Mouse (Mus musculus) erythroblast, embryonic 14.5 days (primary cell): ENCODE data around the gene Adgra3.

ENCODE experiments used
- GATA1 ChIP-seq: IDR thresholded peaks from 2 replicates; pipeline ENCODE4 v1.6.1; 2012; ENCODE audit warnings: low read length, inconsistent platforms, mixed read lengths
- TAL1 ChIP-seq: IDR thresholded peaks from 3 replicates; pipeline ENCODE4 v1.6.1; 2012; ENCODE audit warnings: low read length, inconsistent platforms, mixed read lengths

GRCm38 (mm10) chr5:49969660-49970059 lies 89.1 kb downstream of the Adgra3 start:
- TF ChIP-seq GATA1 (no peak), TAL1 (no peak)
